Mouse (Mus musculus): ENCODE measurements around the gene Nmt2.

- TF ChIP-seq CTCF (IDR thresholded peaks at IDR 0.05; ENCODE audit: borderline replicate concordance, extremely low read depth, insufficient read depth, insufficient read length) (no peak), POLR2A (IDR thresholded peaks at IDR 0.05; ENCODE audit: borderline replicate concordance, extremely low read depth, insufficient read depth, insufficient read length, poor library complexity, severe bottlenecking) (no peak)
These were observed 7.9 kb upstream of the Nmt2 start for GRCm38 (mm10) chr2:3276106-3276505.
